Mouse (Mus musculus) bone marrow, adult 2 months (tissue): ENCODE measurements around the gene Zfp423.

Experiments
- CTCF ChIP-seq: fragments of 200-500 bp; IDR thresholded peaks from 2 replicates; pipeline ENCODE4 v1.5.1; 2011; ENCODE audit warnings: low read length, control low read depth; ENCODE audit not compliant: control insufficient read depth, insufficient read depth
- POLR2A ChIP-seq: fragments of 200-500 bp; IDR thresholded peaks from 2 replicates; pipeline ENCODE4 v1.6.1; 2011; ENCODE audit warnings: low read depth, mild to moderate bottlenecking, control low read depth, low read length, borderline replicate concordance; ENCODE audit not compliant: control insufficient read depth

DNA sequence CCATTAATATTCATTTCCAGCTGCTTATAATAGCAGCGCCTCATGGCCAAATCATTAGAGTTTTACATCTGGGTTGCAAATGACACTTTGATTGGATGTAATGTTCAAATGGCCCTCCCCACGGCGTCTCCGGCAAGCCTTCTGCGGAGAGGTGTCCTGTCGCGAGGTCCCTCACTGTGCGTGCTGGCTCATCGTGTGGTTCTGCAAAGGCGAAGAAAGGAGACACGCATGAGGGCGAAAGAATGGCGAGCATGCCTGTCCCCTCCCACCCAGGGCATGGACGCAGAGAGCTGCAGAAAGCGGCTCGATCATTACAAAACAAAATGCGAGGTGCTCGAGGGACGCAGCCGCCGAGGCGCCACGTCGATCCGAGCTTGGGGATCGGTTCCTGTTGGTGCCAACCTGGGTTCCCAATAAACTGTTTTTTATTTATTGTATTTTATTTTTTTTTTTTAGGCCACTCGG lies 297.1 kb downstream of the Zfp423 start:
- TF ChIP-seq CTCF (no peak), POLR2A (no peak)
